Mouse (Mus musculus) midbrain, embryonic 16.5 days (tissue): ENCODE data around the gene Adgrl2. TPM values are rescaled to one million over a fixed set of nuclear protein-coding genes. Genes with fewer than 3 reads are reported as not detected.

Experiments
- ATAC-seq: fragments of 200-750 bp; cut with Nextera tagmentation; 2 replicates; pipeline ENCODE4 v1.8.0; 2017; ENCODE audit warnings: moderate TSS enrichment
- H3K27ac ChIP-seq: fragments of 300-500 bp; sonication (generic); 2 replicates; pipeline ENCODE4 v1.5.1; 2014; ENCODE audit warnings: mild to moderate bottlenecking, low read length, mixed read lengths
- H3K27me3 ChIP-seq: fragments of 300-500 bp; sonication (generic); 2 replicates; pipeline ENCODE4 v1.6.1; 2014; ENCODE audit warnings: low read depth, low read length, mixed read lengths; ENCODE audit not compliant: control insufficient read depth, insufficient read depth
- H3K36me3 ChIP-seq: fragments of 300-500 bp; sonication (generic); 2 replicates; pipeline ENCODE4 v1.6.1; 2014; ENCODE audit warnings: mild to moderate bottlenecking, low read length, moderate library complexity, mixed read lengths; ENCODE audit not compliant: control insufficient read depth, insufficient read depth
- H3K4me1 ChIP-seq: fragments of 300-500 bp; sonication (generic); 2 replicates; pipeline ENCODE4 v1.6.1; 2014; ENCODE audit warnings: mild to moderate bottlenecking, low read length, mixed read lengths; ENCODE audit not compliant: control insufficient read depth, insufficient read depth
- H3K4me2 ChIP-seq: fragments of 300-500 bp; sonication (generic); 2 replicates; pipeline ENCODE4 v1.6.1; 2014; ENCODE audit warnings: mild to moderate bottlenecking, low read length, mixed read lengths
- H3K4me3 ChIP-seq: fragments of 300-500 bp; sonication (generic); 2 replicates; pipeline ENCODE4 v1.5.1; 2014; ENCODE audit warnings: low read depth, mild to moderate bottlenecking, low read length, moderate library complexity, mixed read lengths
- H3K9ac ChIP-seq: fragments of 300-500 bp; sonication (generic); 2 replicates; pipeline ENCODE4 v1.6.1; 2014; ENCODE audit warnings: low read depth, low read length, mixed read lengths
- H3K9me3 ChIP-seq: fragments of 300-500 bp; sonication (generic); replicated peaks from 2 replicates; pipeline ENCODE4 v1.6.1; 2014; ENCODE audit warnings: mild to moderate bottlenecking, low read length, mixed read lengths; ENCODE audit not compliant: control insufficient read depth, poor library complexity, severe bottlenecking
- WGBS: fragments of 180-500 bp; shearing (Covaris S2); extraction: QIAGEN DNeasy Blood & Tissue Kit; methylation state at CpG from one replicate; pipeline ENCODE4 v1.1.7; 2014; 5-methylcytosine and 5-hydroxymethylcytosine counted together
- polyA plus RNA-seq: library from polyadenylated mRNA; unstranded; fragments of >200 nt; fragmentation: Nextera tagmentation; extraction: Ambion mirVana; gene quantifications from 2 replicates; pipeline ENCODE4 v1.2.1, GENCODE M21; 2015

Adgrl2 gene
- 117 and 119 TPM in 2 replicates for polyA plus RNA-seq

DNA sequence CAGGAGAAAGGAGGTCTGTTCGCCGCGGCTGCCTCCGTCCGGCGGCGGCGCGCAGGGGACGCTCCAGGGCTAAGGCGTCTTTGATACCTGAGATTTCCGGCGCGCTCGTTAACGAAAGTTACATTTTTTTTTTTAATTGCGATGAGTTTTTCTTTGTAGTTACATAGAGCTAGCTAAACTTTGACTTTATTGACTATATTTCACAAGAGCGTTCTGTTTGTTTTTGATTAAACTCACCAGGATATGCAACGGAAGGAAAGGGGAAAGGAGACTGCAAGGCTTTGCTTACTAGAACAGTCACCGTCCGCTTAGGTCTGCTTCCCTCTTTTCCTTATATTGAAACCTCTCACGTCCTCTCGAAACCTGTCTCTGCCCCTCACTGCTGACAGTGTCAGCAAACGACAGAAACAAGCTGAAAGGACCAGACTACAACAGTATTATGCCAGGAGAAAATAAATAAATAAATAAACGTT, at the start of gene Adgrl2:
TSS of gene Adgrl2 (minus strand) at position 25 of the 473 bp plus-strand sequence.
- H3K4me3 ChIP-seq: peak within 1 kb of the TSS; percentile 90
- H3K4me2 ChIP-seq: peak within 1 kb of the TSS; percentile 58
- no peaks in the 10 kb centered on the region for H3K27me3 ChIP-seq
- peak within 1 kb of the TSS; percentile 88 for H3K9ac ChIP-seq
- peak within 1 kb of the TSS; percentile 98 for H3K27ac ChIP-seq
- WGBS: under 1% methylated on average over 25 of the region's 25 CpGs
- peak; percentile 5 for ATAC-seq
- no peaks in the 10 kb centered on the region for H3K36me3 ChIP-seq
- H3K4me1 ChIP-seq: peaks cover 5% of the 10 kb centered on the region; the same call in 1 of the 2 replicates
- H3K9me3 ChIP-seq: no peaks in the 10 kb centered on the region

DNA sequence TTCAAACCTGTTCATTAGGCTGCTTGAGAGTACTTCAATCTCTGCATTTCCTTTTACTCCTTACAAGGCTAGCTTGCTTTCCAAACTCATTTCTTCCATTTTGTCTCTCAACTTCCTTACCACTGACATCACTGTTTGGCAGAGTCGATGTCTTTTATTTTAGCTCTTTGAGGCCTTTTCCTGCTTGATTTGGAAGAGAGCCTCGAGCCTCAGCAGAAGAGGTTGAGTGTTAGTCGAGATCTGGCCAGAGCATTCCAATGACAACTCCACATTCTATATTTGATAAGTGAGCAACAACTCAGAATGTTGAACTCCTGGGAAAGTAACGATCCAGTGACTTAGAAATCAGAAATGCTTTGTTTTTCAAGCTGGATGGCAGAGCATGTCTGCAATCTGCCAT, 48.4 kb upstream of the Adgrl2 start:
- Histone ChIP-seq H3K27ac (no peak overlapping the region), H3K4me1 (0 out of 2 replicates have a peak, but pooled peaks cover 3% of the 10 kb centered on the region), H3K27me3 (no peaks in the 10 kb centered on the region), H3K36me3 (no peaks in the 10 kb centered on the region), H3K9ac (no peak overlapping the region), H3K4me2 (no peak overlapping the region), H3K9me3 (no peaks in the 10 kb centered on the region), H3K4me3 (no peak overlapping the region)
- ATAC-seq: no peak
- 70% methylated on average over 4 of the region's 4 CpGs for WGBS

DNA sequence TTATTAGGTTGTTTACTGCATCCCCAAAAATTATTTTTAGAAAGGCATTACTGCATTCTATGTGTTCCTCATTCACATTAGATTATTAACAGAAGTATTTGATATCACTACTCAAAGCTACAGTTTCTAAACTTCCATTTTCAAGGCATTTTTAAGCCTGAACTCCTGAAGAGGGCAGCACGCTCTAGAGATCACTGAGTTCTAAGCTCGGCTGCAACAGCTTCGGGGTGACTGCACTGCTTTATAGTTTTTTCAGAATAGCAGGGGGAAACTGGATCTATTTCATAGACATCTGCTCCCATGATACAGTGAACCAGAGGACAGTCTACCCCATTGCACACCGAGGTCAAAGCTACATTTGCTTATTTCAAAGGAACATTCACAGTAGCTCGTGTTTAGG, 29.6 kb upstream of the Adgrl2 start:
- WGBS: 58% methylated on average over 5 of the region's 5 CpGs
- no peaks in the 10 kb centered on the region for H3K4me1 ChIP-seq
- no peaks in the 10 kb centered on the region for H3K9me3 ChIP-seq
- H3K4me3 ChIP-seq: no peak overlapping the region
- H3K36me3 ChIP-seq: no peaks in the 10 kb centered on the region
- no peak for ATAC-seq
- H3K27ac ChIP-seq: no peak overlapping the region
- H3K9ac ChIP-seq: no peak overlapping the region
- no peak overlapping the region for H3K4me2 ChIP-seq
- H3K27me3 ChIP-seq: no peaks in the 10 kb centered on the region

DNA sequence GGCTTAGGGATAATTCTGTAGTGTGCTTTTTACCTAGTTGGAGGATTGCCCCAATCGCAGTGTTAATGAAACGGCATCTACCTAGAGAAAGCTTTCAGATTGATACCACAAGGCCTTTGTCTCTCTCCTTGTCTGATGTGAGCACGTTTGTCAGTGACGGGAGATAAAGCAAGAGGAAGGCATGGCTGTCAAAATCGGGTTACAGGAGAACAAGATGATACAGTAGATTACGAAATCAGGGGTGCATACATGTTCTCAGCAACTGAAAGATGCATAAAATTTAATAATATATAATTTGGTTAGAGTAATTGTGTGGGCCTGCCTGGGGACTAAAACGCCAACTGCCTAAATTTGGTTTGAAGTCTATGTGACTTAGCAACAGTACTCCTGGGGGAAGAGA, 19.0 kb upstream of the Adgrl2 start:
- no peaks in the 10 kb centered on the region for H3K4me1 ChIP-seq
- H3K4me3 ChIP-seq: no peak overlapping the region
- H3K4me2 ChIP-seq: no peak overlapping the region
- 68% methylated on average over 7 of the region's 7 CpGs for WGBS
- H3K27ac ChIP-seq: no peak overlapping the region
- H3K9me3 ChIP-seq: no peaks in the 10 kb centered on the region
- ATAC-seq: no peak
- H3K27me3 ChIP-seq: no peaks in the 10 kb centered on the region
- no peak overlapping the region for H3K9ac ChIP-seq
- H3K36me3 ChIP-seq: no peaks in the 10 kb centered on the region

DNA sequence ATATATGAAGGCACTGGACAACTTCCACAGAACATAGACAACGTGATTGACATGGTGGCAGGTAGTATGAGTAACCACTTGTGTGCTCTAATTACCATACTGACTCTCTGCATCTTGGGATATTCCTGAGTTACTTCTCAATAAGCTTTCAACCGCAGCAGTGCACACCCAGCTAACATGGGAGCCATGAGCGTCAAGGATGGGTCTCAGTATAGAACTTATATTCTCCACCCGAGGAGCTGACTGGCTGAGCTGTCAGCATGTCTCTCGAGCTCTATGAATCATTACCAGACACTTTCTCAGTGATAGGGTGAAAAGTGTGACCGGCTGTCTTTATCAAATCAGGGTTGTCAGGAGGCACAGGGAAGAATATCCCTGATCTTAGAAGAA, 18.3 kb upstream of the Adgrl2 start:
- Histone ChIP-seq H3K9ac (no peak overlapping the region), H3K27me3 (no peaks in the 10 kb centered on the region), H3K27ac (no peak overlapping the region), H3K4me3 (no peak overlapping the region), H3K36me3 (no peaks in the 10 kb centered on the region), H3K4me2 (no peak overlapping the region), H3K4me1 (no peaks in the 10 kb centered on the region), H3K9me3 (no peaks in the 10 kb centered on the region)
- no peak for ATAC-seq
- WGBS: 88% methylated on average over 6 of the region's 6 CpGs

DNA sequence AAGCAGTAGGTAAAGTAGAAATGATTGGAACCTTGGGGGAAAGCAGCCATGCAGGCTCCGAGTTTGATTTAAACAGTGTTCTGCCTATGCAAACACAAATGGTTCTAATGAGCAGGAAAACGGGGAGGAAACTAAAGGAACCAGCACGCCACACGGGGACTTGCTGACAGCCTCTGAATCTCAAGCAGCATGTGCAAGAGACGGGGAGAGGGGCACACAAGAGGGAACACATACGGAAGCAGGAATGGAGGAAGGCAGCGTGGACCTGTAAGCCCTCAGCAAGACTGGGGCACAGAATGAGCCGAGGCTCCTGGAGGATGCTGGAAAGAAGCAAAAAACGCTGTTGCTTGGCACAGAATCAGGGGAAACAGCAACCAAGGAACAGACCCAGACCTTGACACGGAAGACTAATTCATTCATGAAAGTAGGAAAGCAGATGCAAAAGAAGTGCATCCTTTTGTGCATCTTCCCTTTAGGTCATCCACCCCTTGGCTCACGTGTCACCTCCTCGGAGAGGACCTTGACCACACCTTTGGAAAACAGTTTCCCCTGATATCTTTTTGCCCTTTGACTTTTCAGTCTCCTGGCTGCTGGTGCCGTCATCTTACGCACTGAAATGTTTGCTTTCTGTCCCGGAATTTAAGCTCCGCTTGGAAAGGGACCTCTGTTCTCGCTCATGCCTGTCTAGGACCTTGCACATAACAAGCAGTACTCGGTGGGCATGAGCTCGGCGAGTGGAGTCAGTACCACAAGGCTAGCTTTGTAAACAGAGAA, 17.7 kb upstream of the Adgrl2 start:
- H3K4me3 ChIP-seq: no peak overlapping the region
- H3K27me3 ChIP-seq: no peaks in the 10 kb centered on the region
- no peaks in the 10 kb centered on the region for H3K4me1 ChIP-seq
- 0 out of 2 replicates have a peak overlapping the region, but pooled peaks have one; percentile 7 for H3K4me2 ChIP-seq
- H3K9ac ChIP-seq: no peak overlapping the region
- no peak overlapping the region for H3K27ac ChIP-seq
- ATAC-seq: no peak
- 68% methylated on average over 20 of the region's 20 CpGs for WGBS
- no peaks in the 10 kb centered on the region for H3K9me3 ChIP-seq
- H3K36me3 ChIP-seq: no peaks in the 10 kb centered on the region

DNA sequence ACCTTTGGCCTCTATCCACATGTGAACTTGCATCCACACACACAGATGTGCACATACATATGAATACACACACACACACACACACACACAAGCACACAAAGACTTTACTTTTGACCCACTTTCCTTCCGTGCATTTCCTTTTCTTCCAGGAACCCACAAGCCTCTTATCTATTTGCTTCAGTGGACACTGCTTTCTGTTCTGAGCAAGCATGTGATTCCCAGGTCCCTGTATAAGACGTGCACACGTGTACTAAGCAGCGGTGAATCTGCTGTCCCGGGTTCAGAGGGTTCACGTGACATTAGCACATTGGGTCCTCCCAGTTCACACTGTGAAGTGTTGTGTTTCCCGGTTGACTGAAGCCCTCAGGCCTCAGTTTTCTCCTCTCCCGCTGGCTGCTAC, 11.0 kb upstream of the Adgrl2 start:
- 38% methylated on average over 8 of the region's 8 CpGs for WGBS
- Histone ChIP-seq H3K4me3 (no peak overlapping the region), H3K4me2 (no peak overlapping the region), H3K9ac (no peak overlapping the region), H3K27me3 (no peaks in the 10 kb centered on the region), H3K4me1 (no peaks in the 10 kb centered on the region), H3K9me3 (no peaks in the 10 kb centered on the region), H3K27ac (no peak overlapping the region), H3K36me3 (no peaks in the 10 kb centered on the region)
- no peak for ATAC-seq

DNA sequence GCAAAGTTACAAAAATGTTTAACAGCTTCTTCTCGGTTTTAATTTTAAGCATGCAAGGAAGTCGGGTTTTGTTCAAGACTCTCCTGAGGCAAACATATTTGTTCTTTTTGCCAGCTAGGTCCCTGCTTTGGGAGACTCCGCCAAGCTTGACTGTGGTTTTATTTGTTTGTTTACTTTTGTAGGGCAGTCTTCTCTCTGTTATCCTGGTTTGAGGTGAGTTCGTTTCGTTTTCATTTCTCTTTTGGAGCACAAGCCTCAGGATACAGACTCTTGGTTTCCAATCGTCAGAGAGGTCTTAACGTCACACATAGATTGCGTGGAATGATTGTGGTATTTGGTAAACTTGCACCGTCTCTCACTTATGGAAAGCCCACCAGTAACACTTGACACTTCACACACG, 8.3 kb upstream of the Adgrl2 start:
- H3K4me2 ChIP-seq: no peak overlapping the region
- no peaks in the 10 kb centered on the region for H3K9me3 ChIP-seq
- 83% methylated on average over 10 of the region's 10 CpGs for WGBS
- H3K4me3 ChIP-seq: no peak overlapping the region
- H3K36me3 ChIP-seq: no peaks in the 10 kb centered on the region
- no peak overlapping the region for H3K9ac ChIP-seq
- no peak for ATAC-seq
- no peak overlapping the region for H3K27ac ChIP-seq
- no peaks in the 10 kb centered on the region for H3K27me3 ChIP-seq
- H3K4me1 ChIP-seq: no peaks in the 10 kb centered on the region

DNA sequence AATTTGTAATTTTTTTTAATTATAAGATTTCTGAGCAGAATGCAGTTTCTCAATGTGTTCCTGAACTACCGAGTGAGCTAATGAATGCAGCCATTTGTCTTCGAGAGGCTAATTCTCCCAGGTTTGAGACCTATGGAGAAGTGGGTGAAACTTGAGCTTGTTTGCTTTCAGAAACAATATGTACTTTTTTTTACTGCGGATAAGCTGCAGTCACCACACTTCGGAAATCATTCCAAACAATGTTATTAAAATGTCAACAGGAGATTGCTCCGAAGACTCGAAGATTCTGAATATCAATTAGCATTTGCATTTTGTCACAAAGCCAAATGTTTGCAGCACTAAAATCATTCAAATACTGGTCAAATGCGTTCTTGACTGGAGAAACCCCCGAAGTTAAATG, 701 bp upstream of the Adgrl2 start:
- Histone ChIP-seq H3K9ac (no peak overlapping the region; the same call in 1 of the 2 replicates), H3K36me3 (no peaks in the 10 kb centered on the region), H3K9me3 (no peaks in the 10 kb centered on the region), H3K4me3 (peak overlapping the region; percentile 90; the same call in 1 of the 2 replicates), H3K4me2 (peak overlapping the region; percentile 58), H3K27me3 (no peaks in the 10 kb centered on the region), H3K4me1 (peaks cover 3% of the 10 kb centered on the region; the same call in 1 of the 2 replicates), H3K27ac (no peak overlapping the region)
- WGBS: 1% methylated on average over 8 of the region's 8 CpGs
- ATAC-seq: no peak
